Mouse (Mus musculus) B cell, adult 67 days (primary cell): ENCODE results near the gene Mx1. TPM values are rescaled to one million over a fixed set of nuclear protein-coding genes. Genes with fewer than 3 reads are reported as not detected.

ENCODE experiments used
- total RNA-seq, 2 experiments: library from RNA; stranded (reverse); gene quantifications; 4 replicates each; pipeline ENCODE4 v1.2.4; 2023

Gene Mx1
- 10 to 100 TPM; 24.3 to 51.6 TPM for total RNA-seq

GRCm38 (mm10) chr16:97462481-97463181 lies at the start of gene Mx1:
Mx1 (minus strand) TSS chr16:97462907.

Other genes starting within 250 kb of the Mx1 start
- gene Bace2, start 106.2 kb downstream of the Mx1 start, total RNA-seq: not detected
- not detected for gene Fam3b, start 51.9 kb upstream of the Mx1 start, total RNA-seq
- gene Tmprss2, start 148.3 kb upstream of the Mx1 start, total RNA-seq: not detected